Mouse (Mus musculus): Measurements from ENCODE around the gene Bbx. TPM values are rescaled to one million over a fixed set of nuclear protein-coding genes. Genes with fewer than 3 reads are reported as not detected.

Gene Bbx
- polyA plus RNA-seq, 1 experiment from 2014 or later, result 28.5 TPM

- H3K4me1 ChIP-seq (ENCODE audit: control insufficient read depth, insufficient read depth, low read length), result no peaks in the 10 kb centered on the region
- 80% methylated on average over 3 of the region's 3 CpGs for WGBS
- H3K9me3 ChIP-seq (ENCODE audit: control insufficient read depth, low read length), result no peaks in the 10 kb centered on the region
- ATAC-seq (ENCODE audit: low read depth) (no peak), DNase-seq (ENCODE audit: low spot score) (no peak)
- no peak overlapping the region for H3K4me3 ChIP-seq (ENCODE audit: low read depth, low read length)
- H3K36me3 ChIP-seq (ENCODE audit: control insufficient read depth, insufficient read depth, low read length), result no peaks in the 10 kb centered on the region
- H3K27me3 ChIP-seq (replicated peaks; ENCODE audit: control insufficient read depth, insufficient read depth, low read length), result no peaks in the 10 kb centered on the region
- H3K27ac ChIP-seq (replicated peaks; ENCODE audit: low read depth, low read length), result no peak overlapping the region
- H3K9ac ChIP-seq (ENCODE audit: low read depth, low read length), result no peak overlapping the region
- no peak overlapping the region for H3K4me2 ChIP-seq (ENCODE audit: low read depth, low read length)
Measured at GRCm38 (mm10) chr16:50318255-50318654, 113.9 kb downstream of the Bbx start.

- no peak overlapping the region for H3K27ac ChIP-seq (replicated peaks; ENCODE audit: low read depth, low read length)
- DNase-seq (ENCODE audit: low spot score) (no peak), ATAC-seq (ENCODE audit: low read depth) (no peak)
- H3K4me1 ChIP-seq (ENCODE audit: control insufficient read depth, insufficient read depth, low read length), result no peaks in the 10 kb centered on the region
- H3K4me3 ChIP-seq (ENCODE audit: low read depth, low read length), result no peak overlapping the region
- H3K36me3 ChIP-seq (ENCODE audit: control insufficient read depth, insufficient read depth, low read length), result no peaks in the 10 kb centered on the region
- H3K9me3 ChIP-seq (ENCODE audit: control insufficient read depth, low read length), result no peaks in the 10 kb centered on the region
- WGBS, result 77% methylated on average over 1 of the region's 1 CpGs
- no peaks in the 10 kb centered on the region for H3K27me3 ChIP-seq (replicated peaks; ENCODE audit: control insufficient read depth, insufficient read depth, low read length)
- H3K9ac ChIP-seq (ENCODE audit: low read depth, low read length), result no peak overlapping the region
- H3K4me2 ChIP-seq (ENCODE audit: low read depth, low read length), result no peak overlapping the region
Measured at GRCm38 (mm10) chr16:50315349-50315969, 116.7 kb downstream of the Bbx start.

GRCm38 (mm10) chr16:50311588-50311987, 120.6 kb downstream of the Bbx start:
- H3K4me3 ChIP-seq (ENCODE audit: low read depth, low read length), result no peak overlapping the region
- no peak overlapping the region for H3K27ac ChIP-seq (replicated peaks; ENCODE audit: low read depth, low read length)
- no peak overlapping the region for H3K9ac ChIP-seq (ENCODE audit: low read depth, low read length)
- H3K4me2 ChIP-seq (ENCODE audit: low read depth, low read length), result no peak overlapping the region
- H3K9me3 ChIP-seq (ENCODE audit: control insufficient read depth, low read length), result no peaks in the 10 kb centered on the region
- H3K4me1 ChIP-seq (ENCODE audit: control insufficient read depth, insufficient read depth, low read length), result no peaks in the 10 kb centered on the region
- DNase-seq (ENCODE audit: low spot score) (no peak), ATAC-seq (ENCODE audit: low read depth) (no peak)
- WGBS, result 82% methylated on average over 4 of the region's 4 CpGs
- no peaks in the 10 kb centered on the region for H3K36me3 ChIP-seq (ENCODE audit: control insufficient read depth, insufficient read depth, low read length)
- no peaks in the 10 kb centered on the region for H3K27me3 ChIP-seq (replicated peaks; ENCODE audit: control insufficient read depth, insufficient read depth, low read length)

GRCm38 (mm10) chr16:50309411-50310042, 122.7 kb downstream of the Bbx start:
- 0 out of 2 replicates have a peak, but pooled peaks have one; percentile 72 for ATAC-seq (ENCODE audit: low read depth)
- WGBS, result 45% methylated on average over 9 of the region's 9 CpGs

GRCm38 (mm10) chr16:50308256-50308655, 123.9 kb downstream of the Bbx start:
- WGBS, result 60% methylated on average over 6 of the region's 6 CpGs
- Histone ChIP-seq H3K9ac (ENCODE audit: low read depth, low read length) (no peak overlapping the region), H3K4me1 (ENCODE audit: control insufficient read depth, insufficient read depth, low read length) (no peaks in the 10 kb centered on the region), H3K4me2 (ENCODE audit: low read depth, low read length) (no peak overlapping the region), H3K9me3 (ENCODE audit: control insufficient read depth, low read length) (no peaks in the 10 kb centered on the region), H3K27me3 (replicated peaks; ENCODE audit: control insufficient read depth, insufficient read depth, low read length) (no peaks in the 10 kb centered on the region), H3K4me3 (ENCODE audit: low read depth, low read length) (no peak overlapping the region), H3K27ac (replicated peaks; ENCODE audit: low read depth, low read length) (no peak overlapping the region), H3K36me3 (ENCODE audit: control insufficient read depth, insufficient read depth, low read length) (no peaks in the 10 kb centered on the region)
- ATAC-seq (ENCODE audit: low read depth), result no peak
- no peak for DNase-seq (ENCODE audit: low spot score)

More at GRCm38 (mm10) chr16:50309411-50310042, 122.7 kb downstream of the Bbx start:
- no peak overlapping the region for H3K4me3 ChIP-seq (ENCODE audit: low read depth, low read length)
- peak; percentile 92 for DNase-seq (ENCODE audit: low spot score)
- H3K36me3 ChIP-seq (ENCODE audit: control insufficient read depth, insufficient read depth, low read length), result no peaks in the 10 kb centered on the region
- no peak overlapping the region for H3K4me2 ChIP-seq (ENCODE audit: low read depth, low read length)
- no peak overlapping the region for H3K9ac ChIP-seq (ENCODE audit: low read depth, low read length)
- H3K9me3 ChIP-seq (ENCODE audit: control insufficient read depth, low read length), result no peaks in the 10 kb centered on the region
- no peaks in the 10 kb centered on the region for H3K27me3 ChIP-seq (replicated peaks; ENCODE audit: control insufficient read depth, insufficient read depth, low read length)
- no peaks in the 10 kb centered on the region for H3K4me1 ChIP-seq (ENCODE audit: control insufficient read depth, insufficient read depth, low read length)
- peak overlapping the region; percentile 52 for H3K27ac ChIP-seq (replicated peaks; ENCODE audit: low read depth, low read length)

- Histone ChIP-seq H3K27me3 (replicated peaks; ENCODE audit: control insufficient read depth, insufficient read depth, low read length) (no peaks in the 10 kb centered on the region), H3K4me1 (ENCODE audit: control insufficient read depth, insufficient read depth, low read length) (no peaks in the 10 kb centered on the region), H3K36me3 (ENCODE audit: control insufficient read depth, insufficient read depth, low read length) (no peaks in the 10 kb centered on the region), H3K4me2 (ENCODE audit: low read depth, low read length) (no peak overlapping the region), H3K9me3 (ENCODE audit: control insufficient read depth, low read length) (no peaks in the 10 kb centered on the region), H3K9ac (ENCODE audit: low read depth, low read length) (no peak overlapping the region), H3K27ac (replicated peaks; ENCODE audit: low read depth, low read length) (no peak overlapping the region), H3K4me3 (ENCODE audit: low read depth, low read length) (no peak overlapping the region)
- 75% methylated on average over 4 of the region's 4 CpGs for WGBS
- no peak for DNase-seq (ENCODE audit: low spot score)
- no peak for ATAC-seq (ENCODE audit: low read depth)
Measured at GRCm38 (mm10) chr16:50307231-50307630, 125.0 kb downstream of the Bbx start.

GRCm38 (mm10) chr16:50306727-50307126, 125.5 kb downstream of the Bbx start:
- DNase-seq (ENCODE audit: low spot score) (peak; percentile 58), ATAC-seq (ENCODE audit: low read depth) (no peak)
- Histone ChIP-seq H3K27ac (replicated peaks; ENCODE audit: low read depth, low read length) (no peak overlapping the region), H3K27me3 (replicated peaks; ENCODE audit: control insufficient read depth, insufficient read depth, low read length) (no peaks in the 10 kb centered on the region), H3K4me1 (ENCODE audit: control insufficient read depth, insufficient read depth, low read length) (no peaks in the 10 kb centered on the region), H3K4me3 (ENCODE audit: low read depth, low read length) (no peak overlapping the region), H3K4me2 (ENCODE audit: low read depth, low read length) (no peak overlapping the region), H3K9me3 (ENCODE audit: control insufficient read depth, low read length) (no peaks in the 10 kb centered on the region), H3K36me3 (ENCODE audit: control insufficient read depth, insufficient read depth, low read length) (no peaks in the 10 kb centered on the region), H3K9ac (ENCODE audit: low read depth, low read length) (no peak overlapping the region)

- H3K36me3 ChIP-seq (ENCODE audit: control insufficient read depth, insufficient read depth, low read length), result no peaks in the 10 kb centered on the region
- H3K4me1 ChIP-seq (ENCODE audit: control insufficient read depth, insufficient read depth, low read length), result no peaks in the 10 kb centered on the region
- DNase-seq (ENCODE audit: low spot score) (no peak), ATAC-seq (ENCODE audit: low read depth) (no peak)
- no peaks in the 10 kb centered on the region for H3K9me3 ChIP-seq (ENCODE audit: control insufficient read depth, low read length)
- no peak overlapping the region for H3K27ac ChIP-seq (replicated peaks; ENCODE audit: low read depth, low read length)
- H3K4me2 ChIP-seq (ENCODE audit: low read depth, low read length), result no peak overlapping the region
- H3K9ac ChIP-seq (ENCODE audit: low read depth, low read length), result no peak overlapping the region
- no peaks in the 10 kb centered on the region for H3K27me3 ChIP-seq (replicated peaks; ENCODE audit: control insufficient read depth, insufficient read depth, low read length)
- H3K4me3 ChIP-seq (ENCODE audit: low read depth, low read length), result no peak overlapping the region
- WGBS, result 82% methylated on average over 6 of the region's 6 CpGs
Measured at GRCm38 (mm10) chr16:50305156-50305555, 127.0 kb downstream of the Bbx start.

GRCm38 (mm10) chr16:50302566-50302965, 129.6 kb downstream of the Bbx start:
- H3K27me3 ChIP-seq (replicated peaks; ENCODE audit: control insufficient read depth, insufficient read depth, low read length), result no peaks in the 10 kb centered on the region
- no peak for ATAC-seq (ENCODE audit: low read depth)

More at GRCm38 (mm10) chr16:50302566-50302965, 129.6 kb downstream of the Bbx start:
- H3K27ac ChIP-seq (replicated peaks; ENCODE audit: low read depth, low read length), result no peak overlapping the region
- H3K4me2 ChIP-seq (ENCODE audit: low read depth, low read length), result no peak overlapping the region
- H3K36me3 ChIP-seq (ENCODE audit: control insufficient read depth, insufficient read depth, low read length), result no peaks in the 10 kb centered on the region
- 92% methylated on average over 1 of the region's 1 CpGs for WGBS
- no peak overlapping the region for H3K4me3 ChIP-seq (ENCODE audit: low read depth, low read length)
- DNase-seq (ENCODE audit: low spot score), result no peak
- no peaks in the 10 kb centered on the region for H3K4me1 ChIP-seq (ENCODE audit: control insufficient read depth, insufficient read depth, low read length)
- no peaks in the 10 kb centered on the region for H3K9me3 ChIP-seq (ENCODE audit: control insufficient read depth, low read length)
- H3K9ac ChIP-seq (ENCODE audit: low read depth, low read length), result no peak overlapping the region
